Mouse (Mus musculus): Measurements from ENCODE around the gene Dock9. TPM values are rescaled to one million over a fixed set of nuclear protein-coding genes. Genes with fewer than 3 reads are reported as not detected.

Dock9 gene
- polyA plus RNA-seq, 1 experiment from 2014 or later, result 4.8 TPM

DNA sequence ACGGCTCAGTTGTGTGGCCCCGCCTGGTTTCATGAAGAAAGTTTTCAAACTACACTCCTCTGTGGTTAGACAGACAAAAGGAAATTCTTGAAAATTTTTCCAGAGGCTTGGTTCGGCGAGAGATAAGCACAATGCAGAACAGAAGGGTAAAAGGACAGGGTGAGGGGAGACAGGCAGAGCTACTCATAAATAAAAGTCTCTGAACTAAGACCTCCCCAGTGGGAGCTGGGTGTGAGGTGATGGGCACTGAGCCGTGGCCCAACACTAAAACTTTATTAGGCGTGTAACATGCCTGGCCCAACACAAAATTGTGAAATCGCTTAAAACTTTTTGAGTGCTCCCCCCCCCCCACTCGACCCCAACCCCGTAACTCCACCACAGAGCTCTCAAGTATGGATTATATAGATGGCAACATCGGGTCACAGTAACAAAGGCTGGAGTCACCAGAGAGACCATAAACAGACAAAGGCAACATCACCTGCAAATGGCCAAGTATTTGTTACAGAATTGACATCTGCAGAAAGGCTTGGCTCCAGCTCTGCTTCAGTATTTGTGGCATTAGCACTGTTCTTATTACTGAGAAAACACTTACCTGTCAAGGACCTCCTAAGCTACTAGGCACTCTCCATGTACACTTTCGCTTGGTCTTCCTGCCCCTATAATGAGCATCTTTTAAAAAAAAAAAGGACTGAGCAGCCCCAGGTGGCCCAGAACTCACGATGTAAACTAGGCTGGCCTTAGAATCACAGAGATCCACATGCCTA is 138.4 kb downstream of the Dock9 start:
- Histone ChIP-seq H3K4me1 (peaks cover 41% of the 10 kb centered on the region), H3K27me3 (replicated peaks) (no peaks in the 10 kb centered on the region), H3K27ac (replicated peaks) (no peak overlapping the region), H3K9ac (no peak overlapping the region), H3K9me3 (no peaks in the 10 kb centered on the region), H3K4me2 (no peak overlapping the region), H3K36me3 (peaks cover 7% of the 10 kb centered on the region; the same call in 1 of the 2 replicates), H3K4me3 (no peak overlapping the region)
- no peak for ATAC-seq (ENCODE audit: extremely low read depth, insufficient number of reproducible peaks, low FRiP score, low TSS enrichment)
- 59% methylated on average over 12 of the region's 12 CpGs for WGBS

DNA sequence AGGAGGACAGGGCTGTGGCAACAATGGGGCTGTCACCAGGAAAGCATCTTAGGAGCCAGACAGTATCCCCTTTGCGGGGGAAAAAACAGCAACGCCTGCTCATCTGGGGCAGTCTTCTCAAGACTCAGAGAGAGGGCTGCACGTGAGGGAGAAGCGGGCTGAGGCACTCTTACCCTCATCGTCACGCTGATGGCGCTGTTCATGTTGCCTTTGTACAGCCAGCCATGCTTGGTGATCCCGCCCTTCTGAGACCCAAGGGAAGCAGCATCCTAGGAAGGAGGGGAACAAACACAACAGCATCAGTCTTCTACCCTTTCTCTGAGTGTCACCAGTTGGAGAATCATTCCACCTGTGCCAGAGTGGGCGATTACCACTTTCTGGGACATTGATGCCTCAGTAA is 139.1 kb downstream of the Dock9 start:
- Histone ChIP-seq H3K4me3 (no peak overlapping the region), H3K36me3 (peaks cover 7% of the 10 kb centered on the region; the same call in 1 of the 2 replicates), H3K4me1 (peaks cover 48% of the 10 kb centered on the region), H3K27me3 (replicated peaks) (no peaks in the 10 kb centered on the region), H3K9me3 (no peaks in the 10 kb centered on the region), H3K4me2 (no peak overlapping the region), H3K9ac (no peak overlapping the region), H3K27ac (replicated peaks) (no peak overlapping the region)
- 80% methylated on average over 9 of the region's 9 CpGs for WGBS
- ATAC-seq (ENCODE audit: extremely low read depth, insufficient number of reproducible peaks, low FRiP score, low TSS enrichment), result no peak

DNA sequence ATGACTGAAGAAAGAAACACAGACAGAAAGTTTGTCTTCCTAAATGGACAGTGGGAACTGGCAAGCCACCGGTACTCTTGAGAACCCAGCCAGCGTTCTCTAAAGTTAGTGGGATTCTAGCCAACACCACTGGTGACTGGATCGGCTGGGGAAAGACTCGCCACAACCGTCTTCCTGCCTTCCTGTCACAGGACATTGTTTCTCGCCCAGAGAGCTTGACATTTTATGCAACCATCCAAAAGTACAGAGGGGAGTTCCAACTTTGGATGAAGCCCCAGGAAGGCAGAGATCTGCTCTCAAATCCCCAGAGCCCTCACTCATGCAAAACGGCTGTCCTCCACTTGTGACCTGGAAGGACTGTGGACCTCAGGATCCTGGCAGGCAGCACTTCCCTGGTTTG is 140.0 kb downstream of the Dock9 start:
- 49% methylated on average over 7 of the region's 7 CpGs for WGBS
- ATAC-seq (ENCODE audit: extremely low read depth, insufficient number of reproducible peaks, low FRiP score, low TSS enrichment), result no peak

DNA sequence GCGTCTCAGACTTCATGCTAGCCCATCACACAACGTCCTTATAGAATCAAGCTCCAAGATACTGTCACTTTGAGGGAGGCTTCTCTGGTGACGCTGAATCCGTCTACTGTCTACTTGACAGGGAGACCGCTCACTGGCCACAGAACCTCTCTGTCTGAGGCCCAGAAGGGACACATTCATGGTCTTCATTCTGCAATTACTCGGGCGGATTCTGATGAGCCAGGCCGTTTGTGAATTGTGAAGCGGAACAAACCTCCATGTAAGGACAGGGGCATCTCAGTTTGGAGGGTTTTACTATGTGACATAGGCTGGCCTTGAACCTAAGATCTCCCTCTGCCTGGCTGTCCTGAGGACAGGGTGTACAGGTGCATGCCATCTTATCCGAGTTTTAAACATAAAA is 140.7 kb downstream of the Dock9 start:
- H3K4me3 ChIP-seq, result no peak overlapping the region
- 87% methylated on average over 10 of the region's 10 CpGs for WGBS
- ATAC-seq (ENCODE audit: extremely low read depth, insufficient number of reproducible peaks, low FRiP score, low TSS enrichment), result no peak
- no peak overlapping the region for H3K4me2 ChIP-seq
- H3K9me3 ChIP-seq, result no peaks in the 10 kb centered on the region
- no peaks in the 10 kb centered on the region for H3K27me3 ChIP-seq (replicated peaks)
- no peak overlapping the region for H3K27ac ChIP-seq (replicated peaks)
- H3K4me1 ChIP-seq, result peaks cover 57% of the 10 kb centered on the region
- H3K9ac ChIP-seq, result no peak overlapping the region
- peaks cover 11% of the 10 kb centered on the region; the same call in 1 of the 2 replicates for H3K36me3 ChIP-seq

More for the DNA sequence above, 140.0 kb downstream of the Dock9 start:
- no peaks in the 10 kb centered on the region for H3K27me3 ChIP-seq (replicated peaks)
- H3K4me1 ChIP-seq, result peaks cover 57% of the 10 kb centered on the region
- H3K9me3 ChIP-seq, result no peaks in the 10 kb centered on the region
- no peak overlapping the region for H3K27ac ChIP-seq (replicated peaks)
- H3K4me3 ChIP-seq, result no peak overlapping the region
- no peak overlapping the region for H3K4me2 ChIP-seq
- H3K36me3 ChIP-seq, result peaks cover 11% of the 10 kb centered on the region; the same call in 1 of the 2 replicates
- no peak overlapping the region for H3K9ac ChIP-seq

DNA sequence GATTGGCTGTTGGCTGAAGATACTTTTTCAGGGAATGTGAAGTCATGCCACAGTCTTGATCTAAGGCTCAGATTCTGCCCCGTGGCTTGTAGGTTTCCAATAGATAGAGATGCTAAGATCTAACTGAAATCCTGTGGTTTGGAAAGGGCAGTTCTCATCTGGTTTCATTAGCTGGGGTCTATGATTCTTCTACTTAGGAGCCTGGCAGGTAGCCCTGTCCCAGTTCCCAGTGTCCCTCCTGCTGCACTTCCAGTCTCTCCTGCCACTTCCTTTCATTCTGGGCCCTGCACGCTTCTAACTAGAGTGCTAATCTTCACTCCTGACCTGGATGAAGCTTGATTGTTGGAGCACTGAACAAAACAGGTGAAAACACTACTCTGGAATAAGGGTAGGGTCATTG is 142.7 kb downstream of the Dock9 start:
- H3K27me3 ChIP-seq (replicated peaks), result no peaks in the 10 kb centered on the region
- no peaks in the 10 kb centered on the region for H3K9me3 ChIP-seq
- H3K27ac ChIP-seq (replicated peaks), result no peak overlapping the region
- no peak overlapping the region for H3K4me2 ChIP-seq
- no peak for ATAC-seq (ENCODE audit: extremely low read depth, insufficient number of reproducible peaks, low FRiP score, low TSS enrichment)
- no peak overlapping the region for H3K9ac ChIP-seq
- no peak overlapping the region for H3K4me3 ChIP-seq
- peaks cover 11% of the 10 kb centered on the region; the same call in 1 of the 2 replicates for H3K36me3 ChIP-seq
- peaks cover 46% of the 10 kb centered on the region for H3K4me1 ChIP-seq
- WGBS, result 47% methylated on average over 2 of the region's 2 CpGs

DNA sequence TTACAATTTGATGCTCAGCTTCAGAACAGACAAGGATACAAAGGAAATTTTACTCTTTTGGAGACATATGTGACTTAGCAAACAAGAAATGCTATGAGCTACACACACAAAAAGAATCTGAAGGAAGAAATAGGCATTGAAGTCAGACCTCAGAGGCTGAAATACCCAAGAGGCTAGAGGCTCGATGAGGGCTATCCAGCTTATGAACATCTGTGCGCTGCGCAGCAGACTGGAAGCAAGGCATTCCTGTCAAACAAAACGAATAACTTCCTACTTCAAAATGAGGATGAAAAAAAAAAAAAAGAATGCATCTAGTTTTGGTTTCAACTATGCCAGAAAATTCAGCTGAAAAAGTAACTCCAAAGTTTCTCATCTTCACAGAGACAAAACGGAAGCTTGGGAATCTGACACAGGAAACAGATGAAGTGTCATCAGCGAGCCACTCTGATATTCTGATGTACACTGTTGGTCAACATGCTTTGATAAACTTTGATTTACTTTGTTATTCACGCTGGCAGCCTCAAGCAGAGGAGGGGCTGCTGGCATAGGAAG is 143.1 kb downstream of the Dock9 start:
- peak overlapping the region; percentile 77; the same call in 1 of the 2 replicates for H3K27ac ChIP-seq (replicated peaks)
- H3K36me3 ChIP-seq, result peaks cover 11% of the 10 kb centered on the region; the same call in 1 of the 2 replicates
- no peaks in the 10 kb centered on the region for H3K9me3 ChIP-seq
- H3K4me3 ChIP-seq, result no peak overlapping the region
- 62% methylated on average over 7 of the region's 7 CpGs for WGBS
- H3K4me2 ChIP-seq, result no peak overlapping the region
- no peaks in the 10 kb centered on the region for H3K27me3 ChIP-seq (replicated peaks)
- ATAC-seq (ENCODE audit: extremely low read depth, insufficient number of reproducible peaks, low FRiP score, low TSS enrichment), result no peak
- H3K9ac ChIP-seq, result no peak overlapping the region
- peaks cover 43% of the 10 kb centered on the region for H3K4me1 ChIP-seq

DNA sequence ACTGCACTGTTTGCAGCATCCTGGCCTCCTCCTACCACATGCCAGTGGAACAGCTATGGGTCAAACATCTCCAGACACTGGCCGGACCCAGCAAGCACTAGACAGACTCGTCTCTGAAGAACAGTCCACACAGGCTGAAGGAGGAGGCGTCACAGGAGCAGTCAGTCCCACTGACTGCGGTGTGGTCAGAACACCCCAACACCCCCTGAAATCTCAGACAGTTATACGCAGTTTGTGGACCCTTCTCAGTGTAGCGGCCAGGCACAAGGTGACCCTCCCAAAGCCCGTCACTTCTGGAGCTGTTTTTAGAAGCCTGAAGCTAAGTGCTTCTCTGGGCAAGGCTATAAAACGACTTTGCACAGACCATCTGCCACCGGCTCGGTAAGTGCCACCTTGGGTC is 143.9 kb downstream of the Dock9 start:
- peak overlapping the region; percentile 44 for H3K4me2 ChIP-seq
- H3K9ac ChIP-seq, result peak overlapping the region; percentile 42; the same call in 1 of the 2 replicates
- no peaks in the 10 kb centered on the region for H3K9me3 ChIP-seq
- ATAC-seq (ENCODE audit: extremely low read depth, insufficient number of reproducible peaks, low FRiP score, low TSS enrichment), result no peak
- WGBS, result 43% methylated on average over 10 of the region's 10 CpGs
- H3K27ac ChIP-seq (replicated peaks), result peak overlapping the region; percentile 77
- no peak overlapping the region for H3K4me3 ChIP-seq
- H3K36me3 ChIP-seq, result peaks cover 11% of the 10 kb centered on the region; the same call in 1 of the 2 replicates
- H3K27me3 ChIP-seq (replicated peaks), result no peaks in the 10 kb centered on the region
- H3K4me1 ChIP-seq, result peaks cover 40% of the 10 kb centered on the region

DNA sequence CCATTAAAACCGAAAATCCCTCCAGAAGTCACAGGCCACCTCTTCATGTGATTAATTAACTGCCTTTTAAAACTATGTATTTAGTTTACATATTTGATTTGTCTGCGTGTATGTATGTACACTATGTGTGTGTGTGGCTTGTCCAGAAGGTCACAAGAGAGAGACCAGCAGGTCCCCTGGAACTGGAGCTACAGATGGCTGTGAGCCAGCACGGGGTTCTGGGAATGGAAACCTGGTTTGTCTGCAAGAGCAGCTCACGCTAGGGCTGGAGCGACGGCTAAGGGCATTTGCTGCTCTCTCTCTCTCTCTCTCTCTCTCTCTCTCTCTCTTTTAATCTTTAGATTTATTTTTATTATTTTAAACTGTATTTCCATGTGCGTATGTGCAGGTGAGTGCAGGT is 144.4 kb downstream of the Dock9 start:
- H3K4me2 ChIP-seq, result peak overlapping the region; percentile 44; the same call in 1 of the 2 replicates
- peak overlapping the region; percentile 77 for H3K27ac ChIP-seq (replicated peaks)
- 61% methylated on average over 7 of the region's 7 CpGs for WGBS
- peaks cover 40% of the 10 kb centered on the region for H3K4me1 ChIP-seq
- H3K9me3 ChIP-seq, result no peaks in the 10 kb centered on the region
- peaks cover 11% of the 10 kb centered on the region; the same call in 1 of the 2 replicates for H3K36me3 ChIP-seq
- no peak overlapping the region for H3K9ac ChIP-seq
- ATAC-seq (ENCODE audit: extremely low read depth, insufficient number of reproducible peaks, low FRiP score, low TSS enrichment), result no peak
- no peak overlapping the region for H3K4me3 ChIP-seq
- H3K27me3 ChIP-seq (replicated peaks), result no peaks in the 10 kb centered on the region

DNA sequence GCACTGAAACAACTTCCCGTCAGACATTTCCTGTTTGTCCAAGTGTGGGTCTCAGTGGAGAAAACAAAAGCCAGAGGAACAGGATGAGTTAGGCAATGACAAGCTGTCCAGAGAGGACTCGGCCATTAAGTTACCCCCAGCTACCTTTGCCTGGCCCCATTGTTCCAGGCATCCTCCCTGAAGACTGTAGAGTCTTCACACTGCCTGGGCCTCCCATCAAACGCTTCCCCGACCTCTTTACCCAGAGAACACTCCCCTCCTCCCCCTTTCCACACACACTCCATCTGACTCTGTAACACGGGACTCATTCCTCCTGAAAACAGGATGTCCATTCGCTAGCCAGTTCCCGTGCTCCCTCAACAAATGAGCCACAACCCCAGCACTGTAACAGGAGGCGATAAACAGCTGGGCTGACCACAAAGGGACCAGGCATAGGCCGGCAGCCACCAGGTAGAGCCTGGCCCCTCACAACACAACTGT is 149.0 kb downstream of the Dock9 start:
- H3K9ac ChIP-seq, result no peak overlapping the region

DNA sequence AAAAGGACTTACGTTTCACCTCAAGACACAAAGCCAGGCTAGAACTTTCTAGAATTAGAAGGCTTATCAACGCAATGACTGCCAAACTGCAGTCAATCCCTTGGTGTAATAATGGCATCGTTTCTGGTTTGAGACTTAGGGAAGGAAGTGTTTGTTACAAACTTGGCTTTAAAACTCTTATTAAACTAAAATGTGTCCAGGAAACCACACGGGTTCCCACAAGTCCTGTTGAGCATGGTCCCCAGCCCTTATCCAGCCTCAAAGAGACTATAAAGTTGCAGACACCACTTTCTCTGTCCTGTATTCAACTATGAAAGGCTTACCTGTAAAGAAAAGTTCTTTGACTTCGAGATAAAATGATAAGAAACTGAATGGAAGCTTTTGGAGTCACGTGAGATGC is 149.9 kb downstream of the Dock9 start:
- H3K9me3 ChIP-seq, result no peaks in the 10 kb centered on the region
- 0 out of 2 replicates have a peak, but pooled peaks cover 1% of the 10 kb centered on the region for H3K36me3 ChIP-seq
- H3K27me3 ChIP-seq (replicated peaks), result no peaks in the 10 kb centered on the region
- peak overlapping the region; percentile 70 for H3K27ac ChIP-seq (replicated peaks)
- H3K9ac ChIP-seq, result no peak overlapping the region
- no peak for ATAC-seq (ENCODE audit: extremely low read depth, insufficient number of reproducible peaks, low FRiP score, low TSS enrichment)
- no peak overlapping the region for H3K4me3 ChIP-seq
- peaks cover 33% of the 10 kb centered on the region for H3K4me1 ChIP-seq
- WGBS, result 77% methylated on average over 6 of the region's 6 CpGs
- H3K4me2 ChIP-seq, result no peak overlapping the region

More for the DNA sequence above, 149.0 kb downstream of the Dock9 start:
- 0 out of 2 replicates have a peak, but pooled peaks cover 4% of the 10 kb centered on the region for H3K36me3 ChIP-seq
- H3K9me3 ChIP-seq, result no peaks in the 10 kb centered on the region
- H3K27ac ChIP-seq (replicated peaks), result peak overlapping the region; percentile 70
- H3K4me1 ChIP-seq, result peaks cover 42% of the 10 kb centered on the region
- no peak for ATAC-seq (ENCODE audit: extremely low read depth, insufficient number of reproducible peaks, low FRiP score, low TSS enrichment)
- WGBS, result 27% methylated on average over 9 of the region's 9 CpGs
- no peak overlapping the region for H3K4me2 ChIP-seq
- H3K27me3 ChIP-seq (replicated peaks), result no peaks in the 10 kb centered on the region
- no peak overlapping the region for H3K4me3 ChIP-seq

DNA sequence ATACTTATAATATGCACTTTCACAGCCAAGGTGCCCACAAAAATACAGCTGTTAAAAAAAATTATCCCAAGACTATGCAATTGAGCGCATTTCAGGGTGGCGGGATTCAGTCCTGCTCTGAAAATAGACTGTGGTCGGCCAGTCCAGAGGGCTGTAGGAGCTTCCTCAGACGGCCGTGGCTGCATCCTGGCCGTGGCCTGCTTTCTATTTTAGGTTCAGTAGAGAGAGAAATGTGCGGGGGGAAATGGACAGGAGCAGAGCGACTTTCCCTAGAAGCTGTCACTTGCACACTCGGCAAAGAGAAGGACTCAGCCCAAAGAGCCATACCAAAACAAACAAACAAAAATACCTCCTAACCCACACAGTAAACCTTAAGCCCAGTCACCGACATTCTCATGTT is 151.0 kb downstream of the Dock9 start:
- Histone ChIP-seq H3K9ac (no peak overlapping the region), H3K27me3 (replicated peaks) (no peaks in the 10 kb centered on the region), H3K27ac (replicated peaks) (peak overlapping the region; percentile 73), H3K4me3 (no peak overlapping the region), H3K4me2 (peak overlapping the region; percentile 44), H3K9me3 (no peaks in the 10 kb centered on the region), H3K4me1 (peaks cover 31% of the 10 kb centered on the region), H3K36me3 (no peaks in the 10 kb centered on the region)
- 17% methylated on average over 10 of the region's 10 CpGs for WGBS
- ATAC-seq (ENCODE audit: extremely low read depth, insufficient number of reproducible peaks, low FRiP score, low TSS enrichment), result no peak
